Mouse (Mus musculus): ENCODE results near the gene Shb. TPM values are rescaled to one million over a fixed set of nuclear protein-coding genes. Genes with fewer than 3 reads are reported as not detected.

Gene Shb
- polyA plus RNA-seq, 1 experiment from 2014 or later = 4.9 TPM

GRCm38 (mm10) chr4:45473129-45473528 is 59.1 kb downstream of the Shb start:
- no peak overlapping the region for H3K9ac ChIP-seq (replicated peaks)
- no peaks in the 10 kb centered on the region for H3K27me3 ChIP-seq
- H3K9me3 ChIP-seq = no peaks in the 10 kb centered on the region
- H3K4me1 ChIP-seq = peaks cover 52% of the 10 kb centered on the region
- H3K4me2 ChIP-seq (replicated peaks) = peak overlapping the region; percentile 17; the same call in 1 of the 2 replicates
- peak overlapping the region; percentile 77 for H3K27ac ChIP-seq (replicated peaks)
- WGBS = 29% methylated on average over 11 of the region's 11 CpGs
- H3K4me3 ChIP-seq = no peak overlapping the region
- no peaks in the 10 kb centered on the region for H3K36me3 ChIP-seq
- peak; percentile 89 for ATAC-seq (ENCODE audit: low FRiP score, low read depth)

GRCm38 (mm10) chr4:45472706-45473105 is 59.6 kb downstream of the Shb start:
- peaks cover 48% of the 10 kb centered on the region for H3K4me1 ChIP-seq
- WGBS = 68% methylated on average over 6 of the region's 6 CpGs
- no peak for ATAC-seq (ENCODE audit: low FRiP score, low read depth)

GRCm38 (mm10) chr4:45471654-45472556 is 60.4 kb downstream of the Shb start:
- peak overlapping the region; percentile 77; the same call in 1 of the 2 replicates for H3K27ac ChIP-seq (replicated peaks)
- no peak overlapping the region for H3K4me2 ChIP-seq (replicated peaks)
- no peaks in the 10 kb centered on the region for H3K36me3 ChIP-seq
- ATAC-seq (ENCODE audit: low FRiP score, low read depth) = no peak
- H3K9me3 ChIP-seq = no peaks in the 10 kb centered on the region
- H3K4me3 ChIP-seq = no peak overlapping the region
- no peaks in the 10 kb centered on the region for H3K27me3 ChIP-seq
- H3K9ac ChIP-seq (replicated peaks) = no peak overlapping the region
- 62% methylated on average over 11 of the region's 11 CpGs for WGBS
- peaks cover 40% of the 10 kb centered on the region for H3K4me1 ChIP-seq

More at GRCm38 (mm10) chr4:45472706-45473105, 59.6 kb downstream of the Shb start:
- Histone ChIP-seq H3K27me3 (no peaks in the 10 kb centered on the region), H3K9ac (replicated peaks) (no peak overlapping the region), H3K9me3 (no peaks in the 10 kb centered on the region), H3K36me3 (no peaks in the 10 kb centered on the region), H3K4me3 (no peak overlapping the region), H3K27ac (replicated peaks) (peak overlapping the region; percentile 77), H3K4me2 (replicated peaks) (no peak overlapping the region)

GRCm38 (mm10) chr4:45469057-45469456 is 63.2 kb downstream of the Shb start:
- peaks cover 8% of the 10 kb centered on the region; the same call in 1 of the 2 replicates for H3K27me3 ChIP-seq
- H3K4me2 ChIP-seq (replicated peaks) = no peak overlapping the region
- no peaks in the 10 kb centered on the region for H3K36me3 ChIP-seq
- no peak overlapping the region for H3K4me3 ChIP-seq
- H3K9ac ChIP-seq (replicated peaks) = no peak overlapping the region
- ATAC-seq (ENCODE audit: low FRiP score, low read depth) = no peak
- H3K4me1 ChIP-seq = peaks cover 41% of the 10 kb centered on the region
- H3K9me3 ChIP-seq = no peaks in the 10 kb centered on the region
- WGBS = 73% methylated on average over 6 of the region's 6 CpGs
- no peak overlapping the region for H3K27ac ChIP-seq (replicated peaks)

GRCm38 (mm10) chr4:45468507-45468906 is 63.8 kb downstream of the Shb start:
- Histone ChIP-seq H3K4me3 (no peak overlapping the region), H3K36me3 (no peaks in the 10 kb centered on the region), H3K27ac (replicated peaks) (no peak overlapping the region), H3K9me3 (no peaks in the 10 kb centered on the region), H3K4me1 (peaks cover 36% of the 10 kb centered on the region), H3K27me3 (peaks cover 8% of the 10 kb centered on the region; the same call in 1 of the 2 replicates), H3K4me2 (replicated peaks) (no peak overlapping the region), H3K9ac (replicated peaks) (no peak overlapping the region)
- no peak for ATAC-seq (ENCODE audit: low FRiP score, low read depth)
- WGBS = 79% methylated on average over 6 of the region's 6 CpGs

- Histone ChIP-seq H3K4me1 (peaks cover 24% of the 10 kb centered on the region), H3K9me3 (no peaks in the 10 kb centered on the region), H3K27ac (replicated peaks) (no peak overlapping the region), H3K9ac (replicated peaks) (no peak overlapping the region), H3K4me2 (replicated peaks) (no peak overlapping the region), H3K36me3 (no peaks in the 10 kb centered on the region), H3K27me3 (peaks cover 8% of the 10 kb centered on the region; the same call in 1 of the 2 replicates), H3K4me3 (no peak overlapping the region)
- no peak for ATAC-seq (ENCODE audit: low FRiP score, low read depth)
- 86% methylated on average over 12 of the region's 12 CpGs for WGBS
Measured at GRCm38 (mm10) chr4:45467115-45467912, 65.0 kb downstream of the Shb start.

- no peaks in the 10 kb centered on the region for H3K36me3 ChIP-seq
- H3K27ac ChIP-seq (replicated peaks) = no peak overlapping the region
- 84% methylated on average over 9 of the region's 9 CpGs for WGBS
- H3K27me3 ChIP-seq = peaks cover 8% of the 10 kb centered on the region; the same call in 1 of the 2 replicates
- no peaks in the 10 kb centered on the region for H3K9me3 ChIP-seq
- H3K4me3 ChIP-seq = no peak overlapping the region
- ATAC-seq (ENCODE audit: low FRiP score, low read depth) = no peak
- H3K4me1 ChIP-seq = peaks cover 16% of the 10 kb centered on the region
- no peak overlapping the region for H3K9ac ChIP-seq (replicated peaks)
- H3K4me2 ChIP-seq (replicated peaks) = no peak overlapping the region
Measured at GRCm38 (mm10) chr4:45464941-45465340, 67.3 kb downstream of the Shb start.

- ATAC-seq (ENCODE audit: low FRiP score, low read depth) = no peak
- H3K9ac ChIP-seq (replicated peaks) = no peak overlapping the region
- no peak overlapping the region for H3K4me3 ChIP-seq
- no peaks in the 10 kb centered on the region for H3K36me3 ChIP-seq
- no peak overlapping the region for H3K4me2 ChIP-seq (replicated peaks)
- no peak overlapping the region for H3K27ac ChIP-seq (replicated peaks)
- H3K4me1 ChIP-seq = peaks cover 16% of the 10 kb centered on the region
- no peaks in the 10 kb centered on the region for H3K9me3 ChIP-seq
- 77% methylated on average over 12 of the region's 12 CpGs for WGBS
- H3K27me3 ChIP-seq = peaks cover 8% of the 10 kb centered on the region; the same call in 1 of the 2 replicates
Measured at GRCm38 (mm10) chr4:45464528-45464927, 67.7 kb downstream of the Shb start.

GRCm38 (mm10) chr4:45464123-45464522 is 68.1 kb downstream of the Shb start:
- Histone ChIP-seq H3K4me2 (replicated peaks) (no peak overlapping the region), H3K4me1 (peaks cover 16% of the 10 kb centered on the region), H3K27me3 (peaks cover 8% of the 10 kb centered on the region; the same call in 1 of the 2 replicates), H3K9ac (replicated peaks) (no peak overlapping the region), H3K9me3 (no peaks in the 10 kb centered on the region), H3K36me3 (no peaks in the 10 kb centered on the region), H3K27ac (replicated peaks) (no peak overlapping the region), H3K4me3 (no peak overlapping the region)
- 92% methylated on average over 3 of the region's 3 CpGs for WGBS
- ATAC-seq (ENCODE audit: low FRiP score, low read depth) = no peak

- WGBS = 92% methylated on average over 5 of the region's 5 CpGs
- ATAC-seq (ENCODE audit: low FRiP score, low read depth) = no peak
- Histone ChIP-seq H3K4me1 (peaks cover 13% of the 10 kb centered on the region), H3K27ac (replicated peaks) (no peak overlapping the region), H3K9me3 (no peaks in the 10 kb centered on the region), H3K4me2 (replicated peaks) (no peak overlapping the region), H3K9ac (replicated peaks) (no peak overlapping the region), H3K4me3 (no peak overlapping the region), H3K36me3 (no peaks in the 10 kb centered on the region), H3K27me3 (peaks cover 11% of the 10 kb centered on the region; the same call in 1 of the 2 replicates)
Measured at GRCm38 (mm10) chr4:45462628-45463027, 69.6 kb downstream of the Shb start.

- Histone ChIP-seq H3K9me3 (no peaks in the 10 kb centered on the region), H3K27me3 (peaks cover 12% of the 10 kb centered on the region; the same call in 1 of the 2 replicates), H3K4me2 (replicated peaks) (no peak overlapping the region), H3K9ac (replicated peaks) (no peak overlapping the region), H3K27ac (replicated peaks) (no peak overlapping the region), H3K4me3 (no peak overlapping the region), H3K36me3 (no peaks in the 10 kb centered on the region), H3K4me1 (peaks cover 11% of the 10 kb centered on the region)
- 36% methylated on average over 7 of the region's 7 CpGs for WGBS
- no peak for ATAC-seq (ENCODE audit: low FRiP score, low read depth)
Measured at GRCm38 (mm10) chr4:45461661-45462060, 70.6 kb downstream of the Shb start.

- no peak overlapping the region for H3K27ac ChIP-seq (replicated peaks)
- no peak overlapping the region for H3K9ac ChIP-seq (replicated peaks)
- peaks cover 4% of the 10 kb centered on the region for H3K4me1 ChIP-seq
- no peaks in the 10 kb centered on the region for H3K36me3 ChIP-seq
- H3K4me2 ChIP-seq (replicated peaks) = no peak overlapping the region
- no peak overlapping the region for H3K4me3 ChIP-seq
- H3K27me3 ChIP-seq = 0 out of 2 replicates have a peak, but pooled peaks cover 5% of the 10 kb centered on the region
- ATAC-seq (ENCODE audit: low FRiP score, low read depth) = no peak
- H3K9me3 ChIP-seq = no peaks in the 10 kb centered on the region
- 81% methylated on average over 9 of the region's 9 CpGs for WGBS
Measured at GRCm38 (mm10) chr4:45459375-45459774, 72.9 kb downstream of the Shb start.

Measured in midbrain, embryonic 12.5 days (tissue).